Mouse (Mus musculus) neural tube, embryonic 10.5 days (tissue): ENCODE measurements at regions not wholly inside any gene's neighbourhood (a gene's known extent, or its start where the extent isn't known, plus 50 kb on each side); places are given as distances from the start of the nearest gene placed in this dataset.

Source experiments
- DNase-seq: peaks from one replicate; pipeline ENCODE4 v3.0.0-alpha.2; 2017; ENCODE audit warnings: low spot score; ENCODE audit errors: extremely low spot score

- DNase-seq: no peak
Observed at GRCm38 (mm10) chr1:137461189-137461588, 500.9 kb upstream of the Nr5a2 start.

GRCm38 (mm10) chr1:137453446-137454208, 493.4 kb upstream of the Nr5a2 start:
- no peak for DNase-seq

GRCm38 (mm10) chr1:137452749-137453148, 492.5 kb upstream of the Nr5a2 start:
- DNase-seq: no peak

- DNase-seq: no peak
Observed at GRCm38 (mm10) chr1:137446497-137446896, 486.2 kb upstream of the Nr5a2 start.

- no peak for DNase-seq
Observed at GRCm38 (mm10) chr1:137428110-137428509, 467.9 kb upstream of the Nr5a2 start.

- DNase-seq: no peak
Observed at GRCm38 (mm10) chr1:137418388-137418787, 458.1 kb upstream of the Nr5a2 start.

GRCm38 (mm10) chr1:137396736-137397135, 436.5 kb upstream of the Nr5a2 start:
- DNase-seq: no peak

- DNase-seq: no peak
Observed at GRCm38 (mm10) chr1:137387509-137387908, 427.3 kb upstream of the Nr5a2 start.

- no peak for DNase-seq
Observed at GRCm38 (mm10) chr1:137378072-137378985, 418.1 kb upstream of the Nr5a2 start.

GRCm38 (mm10) chr1:137376685-137377084, 416.4 kb upstream of the Nr5a2 start:
- DNase-seq: no peak

- no peak for DNase-seq
Observed at GRCm38 (mm10) chr1:137374641-137375040, 414.4 kb upstream of the Nr5a2 start.

- DNase-seq: peak; percentile 36
Observed at GRCm38 (mm10) chr1:137373509-137374420, 413.5 kb upstream of the Nr5a2 start.

GRCm38 (mm10) chr1:137372236-137372635, 412.0 kb upstream of the Nr5a2 start:
- no peak for DNase-seq

GRCm38 (mm10) chr1:137364396-137364795, 404.1 kb upstream of the Nr5a2 start:
- DNase-seq: no peak

GRCm38 (mm10) chr1:137363969-137364368, 403.7 kb upstream of the Nr5a2 start:
- no peak for DNase-seq

GRCm38 (mm10) chr1:137363561-137363960, 403.3 kb upstream of the Nr5a2 start:
- no peak for DNase-seq

GRCm38 (mm10) chr1:137360688-137361570, 400.7 kb upstream of the Nr5a2 start:
- DNase-seq: no peak

- DNase-seq: no peak
Observed at GRCm38 (mm10) chr1:137355941-137356512, 395.8 kb upstream of the Nr5a2 start.

GRCm38 (mm10) chr1:137352390-137353027, 392.3 kb upstream of the Nr5a2 start:
- no peak for DNase-seq
